Mouse (Mus musculus): ENCODE measurements around the gene Cabp7.

DNA sequence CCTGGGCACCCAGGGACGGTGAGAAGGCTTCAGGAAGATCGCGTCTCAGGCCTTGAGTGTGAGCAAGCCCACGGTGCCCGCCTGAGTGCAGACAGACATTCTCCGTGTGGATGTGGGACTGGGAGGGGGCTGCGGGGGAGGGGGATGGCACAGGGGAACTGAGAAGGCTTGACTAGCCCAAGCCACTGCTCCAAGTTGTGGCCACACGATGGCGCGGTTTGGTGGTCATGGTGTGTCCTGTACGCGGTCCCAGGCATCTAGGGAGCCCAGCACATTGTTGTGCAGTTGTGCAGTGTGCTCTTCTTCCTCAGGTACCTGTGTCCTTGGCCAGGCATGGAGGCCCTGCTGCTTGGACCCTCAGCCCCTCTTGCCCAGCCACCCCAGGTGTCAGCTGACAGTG, 12.4 kb downstream of the Cabp7 start:
- no peak for TF ChIP-seq CTCF (IDR thresholded peaks at IDR 0.05; ENCODE audit: borderline replicate concordance, control insufficient read depth, extremely low read depth, insufficient read depth, low read length, poor library complexity)
- no peak for TF ChIP-seq POLR2A (IDR thresholded peaks at IDR 0.05; ENCODE audit: control insufficient read depth, extremely low read depth, insufficient read depth, low read length, poor library complexity)
